Mouse (Mus musculus) liver, embryonic 13.5 days (tissue): Measurements from ENCODE around the gene Lax1. TPM values are rescaled to one million over a fixed set of nuclear protein-coding genes. Genes with fewer than 3 reads are reported as not detected.
"Not testable (repeated sequence)": the region's sequence is repeated elsewhere in the genome, so short reads cannot be mapped to it uniquely, and the experiment has no call there.

Experiments used
- ATAC-seq: fragments of 200-750 bp; cut with Nextera tagmentation; 2 replicates; pipeline ENCODE4 v1.8.0; 2017; ENCODE audit warnings: low read depth, mild to moderate bottlenecking, moderate number of reproducible peaks, moderate library complexity
- DNase-seq: peaks from one replicate; pipeline ENCODE4 v3.0.0; 2022
- H3K27ac ChIP-seq: fragments of 300-500 bp; sonication (generic); 2 replicates; pipeline ENCODE4 v1.5.1; 2015; ENCODE audit warnings: moderate library complexity, mild to moderate bottlenecking, inconsistent platforms
- H3K27me3 ChIP-seq: fragments of 300-500 bp; sonication (generic); 2 replicates; pipeline ENCODE4 v1.6.1; 2015; ENCODE audit warnings: mild to moderate bottlenecking, inconsistent platforms
- H3K36me3 ChIP-seq: fragments of 300-500 bp; sonication (generic); 2 replicates; pipeline ENCODE4 v1.6.1; 2015; ENCODE audit warnings: mild to moderate bottlenecking, inconsistent platforms
- H3K4me1 ChIP-seq: fragments of 300-500 bp; sonication (generic); replicated peaks from 2 replicates; pipeline ENCODE4 v1.6.1; 2015; ENCODE audit warnings: inconsistent platforms
- H3K4me2 ChIP-seq: fragments of 300-500 bp; sonication (generic); 2 replicates; pipeline ENCODE4 v1.6.1; 2015; ENCODE audit warnings: inconsistent platforms, mild to moderate bottlenecking, moderate library complexity
- H3K4me3 ChIP-seq: fragments of 300-500 bp; sonication (generic); replicated peaks from 2 replicates; pipeline ENCODE4 v1.5.1; 2015; ENCODE audit warnings: mild to moderate bottlenecking, inconsistent platforms
- H3K9ac ChIP-seq: fragments of 300-500 bp; sonication (generic); 2 replicates; pipeline ENCODE4 v1.6.1; 2015; ENCODE audit warnings: mild to moderate bottlenecking, inconsistent platforms
- H3K9me3 ChIP-seq: fragments of 300-500 bp; sonication (generic); replicated peaks from 2 replicates; pipeline ENCODE4 v1.6.1; 2016; ENCODE audit warnings: inconsistent platforms
- WGBS: fragments of 180-500 bp; shearing (Covaris S2); methylation state at CpG from one replicate; pipeline ENCODE4 v1.1.7; 2015; ENCODE audit not compliant: insufficient replicate concordance; 5-methylcytosine and 5-hydroxymethylcytosine counted together
- polyA plus RNA-seq: library from polyadenylated mRNA; unstranded; fragments of >200 nt; fragmentation: Nextera tagmentation; extraction: Ambion mirVana; gene quantifications from 2 replicates; pipeline ENCODE4 v1.2.1, GENCODE M21; 2015

Gene Lax1
- polyA plus RNA-seq, 1 experiment from 2014 or later, result 0.28 TPM

GRCm38 (mm10) chr1:133712288-133713008 lies 22.5 kb upstream of the Lax1 start:
- WGBS, result 83% methylated on average over 12 of the region's 12 CpGs
- Histone ChIP-seq H3K27ac (peak overlapping the region; percentile 44), H3K9ac (no peak overlapping the region), H3K36me3 (peaks cover 100% of the 10 kb centered on the region), H3K4me1 (peaks cover 48% of the 10 kb centered on the region), H3K4me2 (no peak overlapping the region), H3K27me3 (no peaks in the 10 kb centered on the region), H3K4me3 (no peak overlapping the region), H3K9me3 (no peaks in the 10 kb centered on the region)
- ATAC-seq, result peak; percentile 19; the same call in 1 of the 2 replicates
- no peak for DNase-seq

GRCm38 (mm10) chr1:133711376-133711775 lies 21.5 kb upstream of the Lax1 start:
- Histone ChIP-seq H3K9ac (no peak overlapping the region), H3K4me3 (no peak overlapping the region), H3K27ac (no peak overlapping the region), H3K4me2 (no peak overlapping the region), H3K4me1 (peaks cover 54% of the 10 kb centered on the region), H3K36me3 (peaks cover 100% of the 10 kb centered on the region), H3K27me3 (no peaks in the 10 kb centered on the region), H3K9me3 (no peaks in the 10 kb centered on the region)
- DNase-seq, result no peak
- no peak for ATAC-seq
- 83% methylated on average over 6 of the region's 6 CpGs for WGBS

GRCm38 (mm10) chr1:133710895-133711294 lies 21.0 kb upstream of the Lax1 start:
- 69% methylated on average over 6 of the region's 6 CpGs for WGBS
- H3K27me3 ChIP-seq, result no peaks in the 10 kb centered on the region
- H3K9ac ChIP-seq, result no peak overlapping the region
- H3K27ac ChIP-seq, result no peak overlapping the region
- no peak for DNase-seq
- peaks cover 100% of the 10 kb centered on the region for H3K36me3 ChIP-seq
- ATAC-seq, result no peak
- no peaks in the 10 kb centered on the region for H3K9me3 ChIP-seq
- no peak overlapping the region for H3K4me2 ChIP-seq
- H3K4me3 ChIP-seq, result no peak overlapping the region
- peaks cover 54% of the 10 kb centered on the region for H3K4me1 ChIP-seq

GRCm38 (mm10) chr1:133709292-133709691 lies 19.4 kb upstream of the Lax1 start:
- no peak overlapping the region for H3K27ac ChIP-seq
- H3K9me3 ChIP-seq, result no peaks in the 10 kb centered on the region
- H3K36me3 ChIP-seq, result peaks cover 98% of the 10 kb centered on the region
- no peak overlapping the region for H3K4me3 ChIP-seq
- ATAC-seq (no peak), DNase-seq (no peak)
- no peak overlapping the region for H3K4me2 ChIP-seq
- 83% methylated on average over 3 of the region's 3 CpGs for WGBS
- H3K9ac ChIP-seq, result no peak overlapping the region
- H3K4me1 ChIP-seq, result peaks cover 54% of the 10 kb centered on the region
- no peaks in the 10 kb centered on the region for H3K27me3 ChIP-seq

GRCm38 (mm10) chr1:133701824-133702223 lies 11.9 kb upstream of the Lax1 start:
- WGBS, result 27% methylated on average over 1 of the region's 2 CpGs
- H3K36me3 ChIP-seq, result peaks cover 48% of the 10 kb centered on the region

GRCm38 (mm10) chr1:133697935-133698620 lies 8.2 kb upstream of the Lax1 start:
- DNase-seq (no peak), ATAC-seq (no peak)
- Histone ChIP-seq H3K4me1 (peaks cover 27% of the 10 kb centered on the region), H3K4me2 (no peak overlapping the region), H3K36me3 (peaks cover 15% of the 10 kb centered on the region), H3K27ac (no peak overlapping the region), H3K9me3 (no peaks in the 10 kb centered on the region), H3K9ac (no peak overlapping the region), H3K27me3 (no peaks in the 10 kb centered on the region), H3K4me3 (no peak overlapping the region)
- 91% methylated on average over 12 of the region's 12 CpGs for WGBS

More at GRCm38 (mm10) chr1:133701824-133702223, 11.9 kb upstream of the Lax1 start:
- H3K9ac ChIP-seq, H3K27me3 ChIP-seq, H3K4me3 ChIP-seq, ATAC-seq, H3K9me3 ChIP-seq, H3K4me2 ChIP-seq, DNase-seq, H3K27ac ChIP-seq, H3K4me1 ChIP-seq: not testable (repeated sequence)

GRCm38 (mm10) chr1:133695901-133696300 lies 6.0 kb upstream of the Lax1 start:
- DNase-seq (no peak), ATAC-seq (no peak)
- Histone ChIP-seq H3K27me3 (no peaks in the 10 kb centered on the region), H3K4me1 (peaks cover 27% of the 10 kb centered on the region), H3K9ac (no peak overlapping the region), H3K27ac (no peak overlapping the region; the same call in 1 of the 2 replicates), H3K4me3 (no peak overlapping the region), H3K36me3 (peaks cover 7% of the 10 kb centered on the region; the same call in 1 of the 2 replicates), H3K9me3 (no peaks in the 10 kb centered on the region), H3K4me2 (no peak overlapping the region)
- WGBS, result 76% methylated on average over 7 of the region's 7 CpGs

GRCm38 (mm10) chr1:133694876-133695275 lies 5.0 kb upstream of the Lax1 start:
- H3K4me1 ChIP-seq, result peaks cover 32% of the 10 kb centered on the region
- no peak overlapping the region for H3K4me3 ChIP-seq
- 32% methylated on average over 1 of the region's 1 CpGs for WGBS
- peak overlapping the region; percentile 51 for H3K27ac ChIP-seq
- no peaks in the 10 kb centered on the region for H3K36me3 ChIP-seq
- ATAC-seq (peak; percentile 39), DNase-seq (no peak)
- no peaks in the 10 kb centered on the region for H3K9me3 ChIP-seq
- H3K4me2 ChIP-seq, result no peak overlapping the region
- no peaks in the 10 kb centered on the region for H3K27me3 ChIP-seq
- no peak overlapping the region; the same call in 1 of the 2 replicates for H3K9ac ChIP-seq

- Histone ChIP-seq H3K27ac (peak overlapping the region; percentile 51), H3K9ac (no peak overlapping the region), H3K4me3 (no peak overlapping the region), H3K36me3 (no peaks in the 10 kb centered on the region), H3K4me1 (peaks cover 35% of the 10 kb centered on the region), H3K9me3 (no peaks in the 10 kb centered on the region), H3K27me3 (no peaks in the 10 kb centered on the region), H3K4me2 (no peak overlapping the region)
- DNase-seq, result no peak
- ATAC-seq, result 0 out of 2 replicates have a peak, but pooled peaks have one; percentile 22
- whole genome bisulfite sequencing, result 33% methylated on average over 1 of the region's 1 CpGs
Observed at GRCm38 (mm10) chr1:133694301-133694700, 4.4 kb upstream of the Lax1 start.

- no peak overlapping the region for H3K4me3 ChIP-seq
- H3K27ac ChIP-seq, result 0 out of 2 replicates have a peak overlapping the region, but pooled peaks have one; percentile 51
- H3K9me3 ChIP-seq, result no peaks in the 10 kb centered on the region
- H3K4me2 ChIP-seq, result no peak overlapping the region
- H3K27me3 ChIP-seq, result no peaks in the 10 kb centered on the region
- WGBS, result 71% methylated on average over 11 of the region's 11 CpGs
- no peaks in the 10 kb centered on the region for H3K36me3 ChIP-seq
- ATAC-seq (no peak), DNase-seq (no peak)
- peaks cover 36% of the 10 kb centered on the region for H3K4me1 ChIP-seq
- no peak overlapping the region for H3K9ac ChIP-seq
Observed at GRCm38 (mm10) chr1:133693536-133694114, 3.7 kb upstream of the Lax1 start.

- H3K9ac ChIP-seq, result no peak overlapping the region
- no peaks in the 10 kb centered on the region for H3K36me3 ChIP-seq
- no peaks in the 10 kb centered on the region for H3K9me3 ChIP-seq
- no peak overlapping the region for H3K27ac ChIP-seq
- peaks cover 37% of the 10 kb centered on the region for H3K4me1 ChIP-seq
- ATAC-seq, result no peak
- DNase-seq, result no peak
- 54% methylated on average over 4 of the region's 4 CpGs for WGBS
- H3K4me3 ChIP-seq, result no peak overlapping the region
- H3K27me3 ChIP-seq, result no peaks in the 10 kb centered on the region
- H3K4me2 ChIP-seq, result no peak overlapping the region
Observed at GRCm38 (mm10) chr1:133692195-133692594, 2.3 kb upstream of the Lax1 start.
